Mouse (Mus musculus) activated CD4-positive, CD25-positive, alpha-beta regulatory T cell, adult 4 months (primary cell): ENCODE measurements around the gene Mrpl38. TPM values are rescaled to one million over a fixed set of nuclear protein-coding genes. Genes with fewer than 3 reads are reported as not detected.

Experiments used
- ATAC-seq: one replicate; pipeline ENCODE4 v1.8.0; 2017
- polyA plus RNA-seq, 2 experiments: library from polyadenylated mRNA; unstranded; fragments of 100-300 nt; shearing (Covaris generic); gene quantifications; one replicate each; pipeline ENCODE4 v1.2.1; 2017

The Mrpl38 gene
- polyA plus RNA-seq, 2 experiments from 2014 or later: 17.9 to 25.8 TPM

DNA sequence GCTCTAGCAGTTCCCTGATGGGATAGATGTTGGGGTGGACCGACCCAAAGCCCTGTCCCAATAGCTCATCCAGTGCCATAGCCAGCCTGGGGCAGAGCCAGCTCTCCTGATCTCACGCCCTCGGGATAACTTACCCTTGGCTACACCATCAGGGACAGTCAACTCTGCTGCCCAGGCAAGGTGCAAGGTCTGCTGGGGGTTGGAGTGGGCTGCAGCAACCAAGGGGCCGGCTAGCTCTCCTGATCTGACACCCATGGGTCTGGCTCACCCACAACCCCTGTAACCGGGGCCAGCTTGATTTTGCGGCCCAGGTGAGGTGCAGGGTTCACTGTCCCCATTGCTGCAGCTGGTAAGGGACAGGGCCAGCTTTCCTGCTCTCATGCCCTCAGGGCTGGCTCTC, 47.1 kb downstream of the Mrpl38 start:
- ATAC-seq: no peak

- no peak for ATAC-seq
Measured at GRCm38 (mm10) chr11:116089545-116089944, 49.1 kb downstream of the Mrpl38 start.

GRCm38 (mm10) chr11:116088741-116089394, 49.8 kb downstream of the Mrpl38 start:
- no peak for ATAC-seq

GRCm38 (mm10) chr11:116088188-116088587, 50.5 kb downstream of the Mrpl38 start:
- ATAC-seq: no peak

- ATAC-seq: peak; percentile 55
Measured at GRCm38 (mm10) chr11:116087194-116088130, 51.2 kb downstream of the Mrpl38 start.

- ATAC-seq: peak; percentile 92
Measured at GRCm38 (mm10) chr11:116086258-116087193, 52.1 kb downstream of the Mrpl38 start, which contains the start of gene Wbp2. TSS of gene Wbp2 (minus strand) at chr11:116086995.

DNA sequence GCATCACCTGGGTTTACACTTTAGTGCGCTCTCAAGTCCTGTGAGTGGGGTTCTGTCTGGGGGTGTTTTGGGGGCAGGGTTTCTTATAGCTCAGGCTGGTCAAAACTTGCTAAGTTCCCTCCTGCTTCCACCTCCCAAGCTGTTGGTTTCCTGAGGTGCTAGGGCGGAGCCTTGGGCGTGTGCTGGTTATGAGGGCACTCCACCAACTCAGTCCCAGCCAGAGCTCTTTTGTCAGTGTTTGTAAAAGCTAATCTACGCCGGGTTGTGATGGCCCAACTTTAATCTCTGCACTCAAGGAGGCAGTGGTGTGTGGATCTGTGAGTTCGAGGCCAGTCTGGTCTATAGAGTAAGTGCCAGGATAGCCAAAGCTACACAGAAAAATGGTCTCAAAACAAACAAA, 54.5 kb downstream of the Mrpl38 start:
- ATAC-seq: no peak

DNA sequence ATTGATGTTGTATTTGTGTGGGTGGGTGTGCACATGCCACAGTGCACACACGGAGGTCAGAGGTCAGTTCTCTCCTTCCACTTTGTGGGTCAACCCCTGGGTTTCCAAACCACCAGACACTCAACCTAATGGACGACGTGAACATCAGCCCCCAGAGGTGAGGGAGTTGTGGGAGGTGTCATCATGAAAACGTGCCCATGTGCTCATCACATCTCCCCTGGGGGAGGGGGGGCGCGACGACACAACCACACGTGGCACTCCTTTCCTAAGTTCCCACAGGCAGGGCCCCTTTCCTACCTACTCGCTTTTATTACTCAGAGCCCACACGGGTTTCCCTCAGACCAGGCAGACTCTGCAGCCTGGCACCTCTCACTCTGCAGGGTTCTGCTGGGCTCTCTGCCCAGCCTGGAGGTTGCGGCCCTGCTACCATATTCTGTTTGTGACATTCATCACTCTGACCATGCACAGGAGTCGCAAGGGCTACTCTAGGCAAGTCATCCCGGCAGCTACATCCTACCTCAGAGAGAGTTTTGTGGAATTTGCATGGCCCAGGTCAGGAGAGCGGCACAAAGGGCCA, 55.5 kb downstream of the Mrpl38 start:
- ATAC-seq: no peak

Other genes with a start within 250 kb of the Mrpl38 start
- 1 to 10 TPM in 1 of 2 experiments, under 1 TPM in 1; 0.89 to 1.2 TPM for gene Smim5, start 238.9 kb downstream of the Mrpl38 start, polyA plus RNA-seq
- gene Smim6, start 226.9 kb downstream of the Mrpl38 start, polyA plus RNA-seq: 1 to 10 TPM; 2.5 to 3.6 TPM
- 10 to 100 TPM; 36.0 to 53.3 TPM for gene Sap30bp, start 205.6 kb downstream of the Mrpl38 start, polyA plus RNA-seq
- 10 to 100 TPM; 12.1 to 22.5 TPM for gene Recql5, start 205.4 kb downstream of the Mrpl38 start, polyA plus RNA-seq
- not detected for gene Itgb4, start 164.2 kb downstream of the Mrpl38 start, polyA plus RNA-seq
- gene Galk1, start 126.1 kb downstream of the Mrpl38 start, polyA plus RNA-seq: 10 to 100 TPM; 23.0 to 25.3 TPM
- gene H3f3b, start 110.9 kb downstream of the Mrpl38 start, polyA plus RNA-seq: 1,000 to 10,000 TPM; 1,520 to 1,873 TPM
- 10 to 100 TPM; 10.4 to 12.3 TPM for gene Unk, start 108.5 kb downstream of the Mrpl38 start, polyA plus RNA-seq
- 100 to 1,000 TPM in 1 of 2 experiments, 10 to 100 TPM in 1; 68.6 to 116 TPM for gene Unc13d, start 60.9 kb downstream of the Mrpl38 start, polyA plus RNA-seq
- 100 to 1,000 TPM in 1 of 2 experiments, 10 to 100 TPM in 1; 85.4 to 142 TPM for gene Wbp2, start 51.9 kb downstream of the Mrpl38 start, polyA plus RNA-seq
- gene Trim47, start 11.7 kb downstream of the Mrpl38 start, polyA plus RNA-seq: not detected
- 10 to 100 TPM; 10.7 to 11.9 TPM for gene Trim65, start 7.7 kb downstream of the Mrpl38 start, polyA plus RNA-seq
- 1 to 10 TPM; 2.1 to 3.4 TPM for gene Fbf1, start 29.3 kb upstream of the Mrpl38 start, polyA plus RNA-seq
- 10 to 100 TPM; 56.1 to 77.2 TPM for gene Ten1, start 60.0 kb upstream of the Mrpl38 start, polyA plus RNA-seq
- 10 to 100 TPM; 10.0 to 11.7 TPM for gene Acox1, start 60.2 kb upstream of the Mrpl38 start, polyA plus RNA-seq
- gene Evpl, start 99.2 kb upstream of the Mrpl38 start, polyA plus RNA-seq: not detected
- 10 to 100 TPM; 33.1 to 42.4 TPM for gene Srp68, start 135.3 kb upstream of the Mrpl38 start, polyA plus RNA-seq
- not detected for gene Galr2, start 142.1 kb upstream of the Mrpl38 start, polyA plus RNA-seq
- gene Exoc7, start 168.4 kb upstream of the Mrpl38 start, polyA plus RNA-seq: 10 to 100 TPM; 49.2 to 80.4 TPM
- gene Foxj1, start 196.5 kb upstream of the Mrpl38 start, polyA plus RNA-seq: not detected